Mouse (Mus musculus) adipocyte (in vitro differentiated cells): ENCODE results near the gene Tmem200a.

ENCODE experiments used
- DNase-seq: peaks from one replicate; pipeline ENCODE4 v3.0.0-alpha.2; 2016; ENCODE audit warnings: low spot score

Tmem200a gene

DNA sequence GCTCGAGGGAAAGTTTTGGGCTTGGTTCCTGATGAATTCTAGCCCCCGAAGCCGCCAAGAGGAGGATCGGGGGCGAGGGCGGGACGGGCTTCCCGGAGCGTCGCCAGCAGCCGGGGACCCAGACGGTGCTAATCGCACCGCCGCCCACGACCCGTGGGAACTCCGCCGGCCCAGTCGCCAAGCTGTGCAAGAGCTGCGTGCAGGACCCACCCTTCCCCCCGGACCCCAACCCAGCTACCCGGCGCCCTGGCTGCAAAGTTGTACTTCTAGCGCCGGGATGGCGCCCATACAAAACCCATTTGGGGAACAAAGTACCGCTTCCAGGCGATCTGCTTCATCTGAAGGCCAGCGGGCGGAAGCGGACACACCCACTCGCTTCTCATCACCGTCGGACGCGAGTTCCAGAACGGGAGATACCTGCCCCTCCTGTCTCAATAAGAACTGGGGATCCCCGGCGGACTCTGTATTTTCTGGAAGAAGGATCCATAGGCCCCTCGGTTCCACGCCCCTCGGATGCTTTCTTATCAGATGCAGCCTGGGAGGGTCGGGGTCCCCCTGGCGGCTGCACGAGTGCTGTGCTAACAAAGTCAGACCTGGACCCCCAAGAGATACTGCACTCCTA lies at the start of gene Tmem200a:
Gene Tmem200a, minus strand, starts transcription at position 532 of the 622 bp plus-strand sequence.
- no peak for DNase-seq

DNA sequence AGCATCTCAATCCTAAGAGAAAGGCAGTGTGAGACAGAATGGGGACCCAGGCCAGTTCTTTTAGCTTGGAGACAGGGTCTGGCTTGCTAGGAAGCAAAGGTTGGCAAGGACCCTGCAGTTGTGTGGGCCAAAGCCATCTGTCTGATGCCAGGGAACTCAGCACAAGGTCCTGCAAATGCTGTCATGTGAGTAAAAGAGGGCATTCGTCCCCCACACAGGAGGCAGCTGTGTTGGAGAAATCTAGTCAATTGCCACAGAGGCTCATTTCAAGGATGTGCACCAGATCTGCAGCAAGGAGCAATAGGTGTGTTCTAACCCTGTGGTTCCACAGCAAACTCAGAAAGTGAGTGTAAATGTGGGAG lies 41.0 kb upstream of the Tmem200a start:
- no peak for DNase-seq

DNA sequence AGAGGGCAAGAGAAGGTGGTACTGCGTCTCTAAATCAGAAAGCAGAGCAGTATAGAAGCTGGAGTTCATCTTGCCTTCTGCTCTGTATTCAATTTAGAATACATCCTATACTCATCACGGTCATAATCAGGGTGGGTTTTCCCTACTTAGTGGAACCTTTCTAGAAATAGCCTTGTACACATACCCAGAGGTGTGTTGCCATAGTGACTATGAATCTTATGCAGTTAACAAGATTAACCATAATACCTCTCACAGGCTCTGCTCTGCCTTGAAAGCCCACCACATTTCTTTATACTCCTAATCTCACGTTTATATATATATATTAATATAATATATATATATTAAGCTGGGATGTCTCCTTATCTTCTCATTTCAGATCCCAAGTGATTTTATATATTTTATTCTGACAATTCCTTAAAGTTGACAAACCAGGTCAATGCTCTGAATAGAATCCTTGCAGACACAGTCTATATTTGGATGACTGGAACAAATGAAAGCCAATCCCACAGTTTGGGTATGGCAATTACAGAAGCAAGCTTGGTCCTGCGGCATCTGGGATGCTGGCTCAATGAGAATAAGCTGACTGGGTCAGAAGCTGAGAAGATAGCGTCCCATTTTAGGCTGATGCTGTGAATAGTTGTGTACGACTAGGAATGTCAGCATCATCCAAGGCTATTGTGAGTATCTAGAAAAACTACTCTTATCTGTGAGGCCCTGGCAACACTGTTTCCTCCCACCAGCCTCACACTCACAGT lies 40.4 kb upstream of the Tmem200a start:
- no peak for DNase-seq

DNA sequence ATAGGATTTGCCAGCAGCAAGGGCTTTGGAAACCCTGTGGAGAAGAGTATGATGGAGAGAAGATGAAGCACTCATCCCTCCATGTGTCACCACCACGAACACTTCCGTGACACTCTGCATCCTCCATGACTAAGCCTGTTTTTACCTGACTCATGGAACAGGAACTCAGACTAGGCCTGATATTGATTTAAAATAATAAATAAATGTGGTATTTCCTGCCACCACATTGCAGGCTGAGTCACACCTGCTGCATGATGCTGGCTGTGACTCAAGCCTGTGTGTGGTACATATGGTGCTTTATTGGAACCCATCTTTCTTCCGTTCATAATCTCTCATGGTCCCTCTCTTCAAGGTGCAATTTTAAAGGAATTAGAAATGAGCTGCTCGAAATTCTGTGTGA lies 35.6 kb upstream of the Tmem200a start:
- DNase-seq = no peak

DNA sequence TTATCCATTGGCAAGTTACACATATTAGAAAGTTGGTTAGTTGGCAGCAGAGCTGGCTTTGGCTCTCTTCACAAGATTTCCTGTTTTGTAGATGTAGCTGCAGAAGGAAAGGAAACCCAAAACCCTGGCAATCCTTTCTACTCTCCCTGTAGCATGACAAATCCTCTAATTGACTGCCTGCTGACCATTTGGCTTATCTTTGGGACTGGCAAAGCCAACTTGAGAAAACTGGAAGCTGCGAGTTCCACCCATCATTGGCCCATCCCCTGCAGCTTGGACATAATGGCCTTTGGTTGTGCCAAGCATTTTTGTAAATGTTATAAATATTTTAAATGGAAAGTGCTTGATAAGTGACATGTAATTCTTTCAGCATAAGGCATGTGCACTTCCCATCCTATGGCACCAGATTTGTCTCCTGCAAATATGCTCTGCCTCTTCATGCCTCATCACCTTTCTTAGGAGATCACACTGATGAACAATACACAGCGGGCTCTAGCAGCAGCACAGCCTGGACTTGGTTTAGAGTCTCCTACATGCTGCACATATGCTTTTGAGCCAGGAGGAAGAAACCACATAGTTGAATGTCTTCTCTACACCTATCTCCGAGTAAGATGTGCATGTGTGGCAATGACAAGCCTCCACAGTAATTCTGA lies 24.6 kb upstream of the Tmem200a start:
- DNase-seq = peak; percentile 21

DNA sequence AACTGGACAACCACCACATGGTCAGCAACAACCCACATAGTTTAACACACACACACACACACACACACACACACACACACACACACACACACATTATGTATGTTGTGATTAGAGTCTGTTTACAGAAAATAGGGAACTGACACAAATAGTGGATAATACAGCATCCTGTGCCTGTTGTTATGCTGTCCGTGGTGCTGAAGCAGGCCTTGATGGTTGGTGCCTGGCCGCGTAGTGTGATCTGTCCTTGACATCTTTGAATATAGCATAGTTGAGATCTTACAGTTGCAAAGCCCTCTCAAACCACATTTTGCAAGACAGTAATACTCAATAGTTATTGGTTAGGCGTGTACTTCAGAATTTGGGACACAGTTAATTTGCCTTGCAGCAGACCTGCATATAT lies 3.2 kb upstream of the Tmem200a start:
- peak; percentile 7 for DNase-seq

DNA sequence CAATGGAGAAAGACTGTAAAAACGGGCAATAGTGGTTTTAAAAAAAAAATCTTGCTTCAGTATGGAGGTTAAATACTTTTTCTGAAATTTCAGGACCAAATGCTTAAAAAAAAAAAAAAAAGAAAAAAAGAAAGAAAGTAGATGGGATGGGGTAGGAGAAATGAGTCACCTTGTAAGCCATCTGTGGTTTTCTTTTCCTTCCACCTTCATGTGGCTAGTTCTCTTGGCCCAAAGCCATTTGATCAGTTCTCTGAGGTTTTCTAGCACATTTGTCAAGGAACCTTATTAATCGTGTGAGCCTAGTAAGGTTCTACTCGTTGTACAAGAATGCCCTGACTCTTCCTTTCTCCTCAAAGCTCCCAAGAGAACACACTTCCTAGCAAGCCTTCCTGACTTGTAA lies 826 bp upstream of the Tmem200a start:
- DNase-seq = no peak

DNA sequence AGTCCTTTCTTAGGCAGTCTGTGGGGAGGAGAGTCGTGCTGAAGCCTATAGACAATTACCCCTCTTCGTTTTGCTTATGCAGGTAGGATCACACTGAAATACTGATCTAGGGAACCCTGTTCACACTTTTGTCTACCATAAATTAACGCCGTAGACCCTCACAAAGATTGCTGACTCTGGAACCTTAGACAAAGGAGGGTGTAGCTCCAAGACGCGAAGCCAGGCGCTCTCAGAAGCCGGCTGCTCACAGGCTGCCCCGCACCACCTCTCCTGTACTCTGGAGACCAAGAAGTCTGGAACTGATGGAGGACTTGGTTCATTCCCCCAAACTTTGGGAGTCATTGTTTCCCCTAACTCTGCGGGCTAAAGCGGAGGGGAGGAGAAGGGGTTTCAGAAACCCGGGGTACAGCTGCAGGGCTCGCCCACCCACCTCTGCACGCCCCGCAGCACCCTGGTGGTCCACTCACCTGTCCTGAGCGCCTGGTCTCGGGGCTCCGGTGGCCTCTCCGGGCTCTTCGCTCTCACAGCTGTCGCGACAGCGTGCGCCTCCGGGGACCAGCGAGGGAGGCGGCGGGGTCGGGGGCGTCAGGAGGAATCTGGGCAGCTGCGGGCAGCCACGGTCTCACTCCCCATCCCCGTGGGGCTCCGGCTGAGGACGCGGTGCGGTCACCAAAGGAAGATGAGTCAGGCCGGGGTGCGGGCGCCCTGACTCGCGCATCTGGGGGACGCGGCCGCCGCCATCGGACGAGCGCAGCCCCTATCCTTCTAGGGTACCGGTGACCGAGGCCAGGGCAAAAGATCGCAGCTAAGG lies 976 bp downstream of the Tmem200a start, which contains the start of gene Gm9767:
Gene Gm9767, plus strand, starts transcription at position 585 of the 811 bp plus-strand sequence.
- DNase-seq = no peak

DNA sequence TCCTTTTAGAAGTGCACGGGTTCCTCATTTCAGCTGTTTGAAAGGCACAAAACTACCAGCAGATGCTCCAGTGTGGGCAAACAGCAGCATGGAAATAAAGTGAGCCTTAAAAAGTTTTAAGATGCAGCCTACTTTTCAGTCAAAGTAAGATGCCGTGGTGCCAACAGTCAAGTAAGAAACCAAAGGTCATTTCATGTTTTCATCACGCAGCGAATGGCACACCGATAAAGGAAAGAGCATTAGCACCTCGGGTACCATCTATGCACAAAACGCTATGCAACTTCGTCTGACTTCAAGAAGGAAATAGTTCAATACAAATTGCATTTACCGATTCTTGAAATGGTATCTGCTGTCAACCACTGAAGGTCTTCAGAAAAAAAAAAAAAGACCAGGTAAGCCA lies 1.9 kb downstream of the Tmem200a start:
- no peak for DNase-seq

DNA sequence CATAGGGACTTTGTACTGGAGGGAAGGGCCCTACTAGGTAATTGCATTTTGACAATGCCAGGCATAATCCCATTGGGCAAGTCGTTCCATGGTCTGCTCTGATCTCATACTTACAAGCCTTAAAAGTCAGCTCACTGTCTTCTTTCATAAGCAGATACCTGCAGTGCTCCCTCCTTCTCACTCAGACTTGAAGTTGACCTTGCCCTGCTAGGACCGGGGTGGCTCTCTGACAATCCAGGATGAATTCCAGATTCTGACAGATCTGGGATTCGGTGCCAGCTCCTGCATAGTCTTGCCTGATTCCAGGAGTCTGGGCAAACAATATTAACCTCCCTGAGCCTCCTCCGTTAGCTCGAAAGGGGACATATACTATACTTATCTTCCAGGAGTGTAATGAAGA lies 6.9 kb downstream of the Tmem200a start:
- DNase-seq = no peak

DNA sequence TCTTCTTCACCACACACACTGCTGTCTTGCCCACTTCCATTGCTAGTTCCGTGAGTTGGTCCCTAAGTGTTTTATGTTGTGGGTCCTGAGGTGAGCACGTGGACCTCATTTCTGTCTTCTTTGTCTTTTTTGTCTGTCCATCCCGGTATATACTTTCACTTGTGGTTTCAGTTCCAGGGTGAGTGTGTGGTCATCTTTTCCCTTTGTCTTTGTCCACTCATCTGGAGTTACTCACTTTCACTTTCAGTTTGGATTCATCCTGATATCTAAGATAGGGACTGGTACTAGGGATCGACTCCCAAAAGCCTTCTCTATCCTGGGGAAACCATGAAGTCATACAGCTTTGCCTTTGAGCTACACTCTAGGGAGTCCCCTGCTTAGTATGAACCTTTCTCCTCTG lies 15.8 kb downstream of the Tmem200a start:
- DNase-seq = no peak

DNA sequence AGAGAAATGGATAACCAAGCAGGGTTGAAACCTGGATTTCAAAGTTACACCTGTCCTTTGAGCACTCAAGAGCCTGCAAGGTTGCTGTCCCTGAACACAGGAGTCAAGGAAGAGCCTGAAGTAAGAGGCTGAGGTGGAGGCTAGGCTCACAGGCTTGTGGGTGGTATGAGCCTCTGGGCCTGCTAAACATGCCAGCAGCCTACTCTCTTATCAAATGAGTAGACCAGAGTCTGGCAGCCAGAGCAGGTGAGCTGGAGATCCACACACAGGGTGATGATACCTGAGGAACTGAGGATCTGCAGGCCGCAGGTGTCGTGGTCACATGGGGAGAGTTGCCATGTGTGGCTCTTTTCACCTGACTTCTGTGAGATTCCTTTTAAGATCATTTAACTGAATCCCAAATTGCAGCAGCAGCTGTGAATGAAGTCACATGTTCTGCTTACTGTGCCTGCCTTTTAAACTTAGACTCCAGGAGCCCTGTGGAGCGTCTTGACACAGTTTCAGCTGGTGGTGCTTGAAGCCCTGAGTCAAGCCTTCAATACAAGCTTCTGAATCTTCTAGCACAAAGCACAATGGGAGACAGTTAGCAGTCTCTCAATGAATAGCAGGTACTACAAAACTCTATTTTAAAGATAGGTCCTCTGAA lies 19.1 kb downstream of the Tmem200a start:
- no peak for DNase-seq

DNA sequence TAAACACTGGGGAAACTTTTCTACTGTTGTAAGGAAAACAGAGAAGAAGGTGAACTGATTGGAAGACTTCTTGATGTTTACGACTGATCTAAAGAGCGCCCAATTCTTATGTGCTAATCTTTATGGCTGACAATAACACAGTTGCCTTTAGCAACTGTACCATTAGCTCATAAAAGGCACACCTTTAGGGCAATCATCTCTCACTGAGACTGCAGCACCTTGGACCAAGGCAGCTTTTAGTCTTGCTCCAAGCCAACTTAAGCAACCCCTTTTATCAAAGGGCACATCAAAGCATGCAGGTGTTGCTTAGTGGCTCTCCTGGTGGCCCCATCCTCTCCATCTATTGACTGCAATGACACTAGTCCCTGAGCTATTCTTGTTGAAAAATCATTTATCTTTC lies 27.7 kb downstream of the Tmem200a start:
- no peak for DNase-seq

DNA sequence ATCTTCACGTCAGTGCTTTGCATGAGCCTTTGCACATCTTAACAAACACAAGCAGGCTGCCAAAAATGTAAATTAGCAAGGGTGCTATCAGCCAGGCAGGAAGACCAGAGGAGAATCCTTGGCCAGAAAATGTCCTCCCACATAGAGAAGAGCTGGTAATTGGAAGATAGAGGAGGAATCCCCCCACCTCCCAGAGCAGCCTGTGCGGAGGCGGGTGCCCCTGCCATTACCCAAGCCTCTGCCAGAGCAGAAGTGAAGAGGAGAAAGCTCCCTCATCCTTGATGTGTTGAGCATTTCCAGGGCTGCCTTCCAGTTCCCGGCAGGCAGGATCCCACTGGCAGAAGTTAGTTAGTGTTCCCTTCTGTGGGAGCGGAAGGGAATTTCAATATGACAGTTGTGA lies 43.9 kb downstream of the Tmem200a start:
- DNase-seq = peak; percentile 2

DNA sequence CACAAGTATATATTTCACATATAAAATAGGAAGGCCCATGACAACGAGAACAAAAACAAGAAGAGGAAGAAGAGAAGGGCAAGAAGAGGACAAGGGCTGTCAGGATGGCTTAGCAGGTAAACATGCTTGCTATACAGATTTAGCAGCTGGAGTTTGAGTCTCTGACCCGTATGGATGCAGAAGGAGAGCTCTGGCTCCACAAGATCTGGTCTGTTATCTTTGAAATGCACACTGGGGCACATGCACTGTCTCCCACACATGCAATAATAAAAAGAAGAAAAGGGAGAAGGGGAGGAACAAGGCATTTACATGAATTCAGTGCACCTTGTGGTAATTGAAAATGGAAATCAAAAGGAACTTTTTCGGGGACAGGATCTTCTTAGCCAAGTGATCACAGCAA lies 60.1 kb downstream of the Tmem200a start:
- no peak for DNase-seq

DNA sequence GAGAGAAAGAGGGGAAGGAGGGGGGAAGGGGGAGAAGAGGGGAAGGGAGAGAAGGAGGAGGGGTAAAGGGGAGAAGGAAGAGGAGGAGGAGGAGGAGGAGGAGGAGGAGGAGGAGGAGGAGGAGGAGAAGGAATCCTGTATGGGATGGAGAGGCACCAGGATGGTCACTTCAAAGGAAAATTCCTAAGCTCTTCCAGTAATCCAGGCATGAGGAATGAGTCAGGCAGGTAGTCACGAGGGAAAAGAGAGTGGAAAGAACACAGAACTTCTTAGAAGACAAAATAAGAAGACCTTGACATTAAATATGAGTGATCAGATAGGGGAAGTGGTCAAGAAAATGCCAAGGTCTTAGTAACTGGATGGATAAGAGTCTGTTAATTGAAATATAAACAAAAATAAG lies 64.6 kb downstream of the Tmem200a start:
- DNase-seq = no peak

DNA sequence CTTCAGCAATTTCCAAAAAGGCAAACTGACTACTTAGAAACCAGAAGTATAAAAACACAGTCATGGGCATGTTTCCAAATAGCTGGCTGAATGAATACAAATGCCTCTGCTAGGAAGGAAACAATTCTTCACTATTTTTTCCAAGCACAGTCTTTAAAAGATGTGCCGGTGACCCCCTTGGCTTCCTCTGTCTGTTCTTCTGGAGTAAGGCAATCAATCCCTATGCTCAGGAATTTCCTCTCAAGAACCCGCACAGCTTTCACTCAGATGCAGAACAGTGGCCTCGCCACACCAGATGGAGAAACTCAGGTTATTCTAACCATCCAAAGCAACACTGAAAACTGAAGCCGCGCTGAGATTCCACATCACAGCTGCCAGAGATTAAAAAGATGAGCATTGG lies 69.9 kb downstream of the Tmem200a start:
- DNase-seq = peak; percentile 8

DNA sequence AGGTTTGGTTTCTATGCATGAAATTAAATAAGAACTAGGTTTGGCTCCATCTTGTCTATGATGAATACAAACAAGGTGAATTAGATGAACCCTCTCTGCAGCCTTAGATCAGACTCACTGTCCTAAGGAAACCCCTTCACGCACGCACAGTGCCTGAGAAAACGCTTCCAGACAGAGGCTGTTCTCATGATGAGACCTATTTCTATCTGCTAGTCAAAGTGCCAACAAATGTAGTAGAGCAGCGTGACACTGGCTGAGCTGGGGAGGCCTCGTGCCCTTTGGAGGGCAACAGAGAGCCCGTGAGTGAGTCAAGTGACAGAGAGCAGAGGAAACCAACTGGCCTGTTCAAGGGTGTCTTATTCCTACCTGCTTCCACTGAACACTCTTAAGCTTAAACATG lies 73.4 kb downstream of the Tmem200a start:
- DNase-seq = no peak

DNA sequence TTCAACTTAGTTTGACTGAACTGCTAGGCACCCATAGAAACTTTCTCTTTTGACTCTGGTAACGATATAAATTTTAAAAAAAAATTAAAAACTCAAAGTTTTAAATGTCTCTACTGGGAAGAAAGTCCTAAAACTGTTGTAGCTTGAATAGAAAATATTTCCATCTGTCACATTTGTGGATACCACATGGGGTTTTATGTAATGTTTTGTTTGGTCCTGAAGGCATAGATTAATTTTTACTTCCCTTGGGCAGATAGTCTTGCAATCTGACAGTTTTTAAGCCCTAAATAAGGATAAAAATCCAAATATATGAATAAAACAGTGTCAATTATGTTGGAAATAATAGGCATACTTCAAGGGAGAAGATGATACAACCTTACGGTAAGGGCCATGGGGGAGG lies 78.0 kb downstream of the Tmem200a start:
- DNase-seq = no peak

DNA sequence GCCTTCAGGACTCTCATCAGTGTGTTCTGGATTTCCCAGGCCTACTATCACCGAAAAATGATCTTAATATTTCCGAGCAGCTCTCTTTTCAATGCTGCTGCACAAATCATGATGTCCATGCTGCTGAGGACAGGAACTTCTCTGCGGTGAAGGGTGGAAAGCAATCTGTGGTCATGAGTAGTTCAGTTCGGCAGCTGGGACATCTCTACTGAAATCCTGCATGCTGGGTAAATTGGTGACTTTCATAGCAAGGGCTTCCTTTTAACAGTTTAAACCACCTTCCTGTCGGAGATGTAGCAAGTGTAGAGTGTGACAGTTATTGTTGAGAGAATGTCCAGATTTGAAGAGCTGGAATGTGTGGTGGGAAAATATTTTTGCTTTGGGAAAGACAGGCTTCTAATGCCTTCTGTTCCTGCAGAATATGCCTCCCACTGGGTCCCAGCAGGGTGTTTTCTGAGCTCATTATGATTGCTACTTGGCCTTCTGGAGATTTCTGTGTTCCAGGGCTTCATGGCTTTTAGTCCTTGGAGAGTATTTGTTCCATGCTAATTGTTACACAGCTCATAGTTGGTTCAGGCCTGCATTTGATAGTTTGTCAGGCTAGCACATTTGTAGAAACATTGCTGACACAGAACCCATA lies 79.4 kb downstream of the Tmem200a start:
- no peak for DNase-seq

DNA sequence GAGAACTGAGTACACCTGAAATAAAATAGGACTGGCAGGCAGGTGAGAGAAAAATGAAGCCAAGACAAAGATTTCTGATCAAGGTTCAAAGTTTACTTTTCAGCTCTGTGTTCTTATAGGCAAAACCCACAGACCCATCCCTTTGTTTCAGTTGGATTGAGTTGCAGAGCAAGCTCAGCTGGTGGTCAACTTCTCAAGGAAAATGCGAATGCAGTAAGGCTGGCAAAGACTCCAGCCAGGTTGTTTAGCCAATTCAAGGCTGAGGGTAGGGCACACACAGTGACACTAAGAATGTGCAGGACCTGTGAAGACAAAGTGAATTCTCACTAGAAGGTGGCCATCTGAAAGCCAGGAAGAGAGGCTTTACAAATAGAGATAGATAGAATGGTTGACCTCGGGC lies 94.8 kb downstream of the Tmem200a start:
- no peak for DNase-seq

DNA sequence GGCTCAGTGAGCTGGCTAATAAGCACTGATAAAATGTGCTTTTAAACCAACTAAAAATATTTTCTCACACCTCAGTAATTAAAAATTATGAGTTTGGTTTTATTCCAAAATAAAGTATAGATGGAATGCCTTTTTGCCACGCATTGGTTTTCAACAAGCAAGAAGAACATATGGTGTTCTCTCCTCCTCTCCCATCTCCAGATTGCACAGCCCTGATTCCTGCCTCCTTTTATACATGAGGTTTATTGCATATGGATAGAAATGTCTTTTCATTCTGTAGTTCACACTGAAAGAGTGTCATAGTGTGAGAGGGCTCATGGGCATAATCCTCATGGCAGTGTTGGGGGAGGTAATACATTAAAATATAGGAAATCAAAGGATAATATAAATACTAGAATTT lies 96.2 kb downstream of the Tmem200a start:
- DNase-seq = no peak
